Mouse (Mus musculus) c-Kit-positive CD71-positive TER-119-negative erythroid progenitor cells, embryonic 14.5 days (primary cell): Measurements from ENCODE around the gene Lifr.

Experiments used
- DNase-seq: peaks from one replicate; pipeline ENCODE4 v3.0.0-alpha.2; 2013; ENCODE audit warnings: low read depth

Gene Lifr

GRCm38 (mm10) chr15:7203606-7204330 is 113.4 kb downstream of the Lifr start:
- DNase-seq: no peak

GRCm38 (mm10) chr15:7204917-7205316 is 114.5 kb downstream of the Lifr start:
- no peak for DNase-seq

- DNase-seq: no peak
Observed at GRCm38 (mm10) chr15:7206110-7206509, 115.7 kb downstream of the Lifr start.

DNA sequence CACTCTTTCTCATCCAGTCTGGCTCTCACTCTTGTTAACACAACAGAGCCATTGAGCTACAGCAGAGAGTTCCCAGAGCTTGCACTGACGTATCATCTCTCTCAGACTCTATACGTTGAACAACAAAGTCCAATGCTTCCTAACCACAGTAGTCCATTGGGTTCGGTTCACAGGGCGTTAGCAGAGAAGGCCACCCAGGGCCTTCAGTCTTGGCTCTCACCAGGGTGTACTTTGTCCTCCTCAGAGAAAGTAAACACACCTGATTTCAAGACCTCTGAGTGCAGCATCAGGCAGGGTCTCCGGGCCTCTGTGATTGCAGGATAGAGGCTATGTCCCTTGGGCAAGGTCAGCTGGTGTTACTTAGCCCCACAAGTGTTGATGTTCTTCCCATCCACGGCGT is 116.9 kb downstream of the Lifr start:
- no peak for DNase-seq

- DNase-seq: no peak
Observed at GRCm38 (mm10) chr15:7208180-7208579, 117.8 kb downstream of the Lifr start.

DNA sequence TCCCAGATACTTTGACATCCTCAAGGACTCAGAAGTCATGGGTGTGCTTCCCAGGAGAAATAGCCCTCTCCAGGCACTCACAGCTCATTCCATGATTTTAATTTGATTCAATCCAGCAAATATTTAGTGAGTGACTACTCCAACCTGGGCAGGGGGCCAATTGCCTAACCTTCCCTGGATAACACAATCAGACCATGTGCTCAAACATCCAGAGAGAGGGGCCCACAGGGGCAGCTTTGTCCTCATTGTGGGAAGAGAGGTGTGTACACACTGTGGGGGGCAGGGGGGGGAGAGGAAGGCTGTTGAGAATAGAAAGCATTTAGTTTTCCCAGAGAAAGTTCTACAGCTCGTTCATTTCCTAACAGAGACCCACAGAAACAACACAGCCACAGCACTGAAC is 123.3 kb downstream of the Lifr start:
- DNase-seq: no peak

- DNase-seq: no peak
Observed at GRCm38 (mm10) chr15:7215845-7216244, 125.4 kb downstream of the Lifr start.

GRCm38 (mm10) chr15:7216581-7217272 is 126.3 kb downstream of the Lifr start:
- DNase-seq: no peak

DNA sequence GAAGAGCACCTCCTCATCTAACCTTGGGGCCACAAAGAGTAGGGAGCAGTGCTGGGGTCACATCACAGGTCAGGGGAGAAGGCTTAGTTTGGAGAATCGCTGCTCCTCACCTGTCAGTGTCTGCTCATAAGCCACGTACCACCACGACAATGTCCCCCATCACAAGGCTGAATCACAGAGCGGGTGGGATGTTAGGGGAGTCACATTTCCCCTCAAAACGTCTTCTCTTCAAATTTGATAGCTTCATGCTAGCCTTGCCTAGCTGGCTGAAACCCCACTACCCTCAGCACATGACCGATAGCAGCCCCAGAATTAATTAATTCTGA is 126.8 kb downstream of the Lifr start:
- DNase-seq: no peak

DNA sequence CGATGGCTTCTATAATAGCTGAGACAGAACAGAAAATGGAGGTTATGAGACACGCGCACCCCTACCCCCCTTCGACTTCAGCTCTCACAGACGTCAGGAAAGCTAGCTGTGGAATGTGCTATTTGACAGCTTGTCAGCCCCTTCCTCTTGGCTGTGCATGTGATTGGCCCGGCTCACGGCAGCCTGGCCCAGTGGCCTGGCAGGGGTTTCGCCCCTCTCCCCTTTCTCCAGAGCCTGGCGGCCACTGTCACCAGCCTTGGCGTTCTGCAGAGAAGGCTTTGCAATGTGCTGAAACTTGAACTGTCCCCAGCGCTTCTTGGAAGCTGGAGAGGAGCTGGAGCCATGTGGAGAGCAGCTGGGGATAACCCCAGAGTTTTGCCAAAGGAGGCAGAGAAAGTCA is 132.4 kb downstream of the Lifr start:
- DNase-seq: no peak

DNA sequence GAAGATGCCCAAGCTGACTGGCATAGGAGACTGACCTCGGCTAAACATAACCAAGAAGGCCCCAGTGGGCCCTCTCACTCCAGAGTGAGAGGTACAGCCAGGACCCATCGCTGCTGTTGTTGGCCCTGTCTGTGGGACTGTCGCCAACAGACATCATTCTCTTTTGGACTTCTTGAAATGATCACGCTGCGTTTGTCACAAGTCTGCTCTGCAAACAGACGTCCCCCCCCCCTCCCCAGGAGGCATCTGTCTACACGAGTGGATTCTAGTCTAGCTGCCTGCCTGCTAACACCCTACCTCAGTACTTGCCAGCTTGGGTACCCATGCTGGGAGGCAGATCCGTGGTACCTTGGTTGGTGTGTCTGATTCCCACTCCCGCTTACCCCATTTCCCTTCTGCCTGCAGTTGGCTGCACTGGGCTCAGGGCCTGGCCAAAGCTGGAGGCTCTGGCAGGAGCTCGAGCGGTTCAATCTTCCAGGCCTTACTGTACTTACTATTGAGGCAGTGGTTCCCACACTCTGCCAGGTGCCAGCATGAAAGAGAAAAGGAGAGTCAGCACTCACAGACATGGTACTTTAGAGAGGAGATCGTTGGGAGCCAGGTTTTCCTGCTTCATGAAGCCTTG is 133.8 kb downstream of the Lifr start:
- no peak for DNase-seq

DNA sequence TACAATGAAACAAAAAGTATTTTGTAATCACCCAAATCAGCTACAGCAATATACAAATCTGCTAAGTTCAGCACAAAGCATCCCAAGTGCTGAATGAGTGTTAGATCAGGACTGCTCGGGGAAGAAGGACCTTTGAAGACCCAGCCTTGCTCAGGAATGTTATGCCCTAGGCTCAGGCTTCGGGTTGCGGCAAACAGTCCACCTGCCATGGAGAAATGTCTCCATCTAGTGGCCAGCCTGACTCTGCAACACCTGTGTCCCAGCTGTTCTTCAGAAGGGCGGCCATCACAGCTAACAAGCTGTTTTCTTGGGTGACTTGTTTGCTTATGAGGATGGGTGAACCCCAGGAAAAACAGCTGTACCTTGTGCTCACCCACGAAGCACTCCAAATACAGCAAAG is 135.8 kb downstream of the Lifr start:
- peak; percentile 10 for DNase-seq

DNA sequence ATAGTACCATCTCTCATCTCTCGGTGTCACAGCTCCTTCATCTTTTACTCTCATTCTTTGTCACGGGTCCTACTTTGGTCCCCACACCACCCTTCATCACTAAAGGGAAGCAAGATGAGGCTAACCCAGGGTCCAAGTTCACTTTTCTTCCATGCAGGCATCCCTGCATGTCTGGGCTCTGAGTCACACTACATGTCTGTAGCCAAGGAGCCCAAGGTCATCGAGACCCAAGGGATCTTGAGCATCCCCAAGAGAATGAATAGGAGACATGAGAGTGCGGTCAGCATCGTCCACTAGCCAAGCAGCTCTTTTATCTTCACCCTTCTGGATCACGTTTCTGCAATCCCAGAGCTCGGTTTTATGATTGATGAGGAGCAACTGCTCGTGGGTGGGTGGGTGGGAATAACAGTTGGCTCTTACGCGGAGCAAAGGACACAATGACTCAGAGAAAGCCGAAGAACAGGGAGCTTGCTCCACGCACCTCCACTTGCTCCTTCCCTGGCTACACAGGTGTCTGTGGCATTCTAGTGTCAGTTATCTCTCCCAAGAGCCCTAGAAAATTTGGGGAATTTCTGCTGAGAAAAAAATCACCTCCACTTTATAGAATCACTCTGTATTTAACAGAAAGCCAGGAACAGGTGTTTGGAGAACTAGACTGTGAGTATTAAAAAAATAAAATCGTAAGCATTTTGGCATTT is 143.1 kb downstream of the Lifr start:
- no peak for DNase-seq

DNA sequence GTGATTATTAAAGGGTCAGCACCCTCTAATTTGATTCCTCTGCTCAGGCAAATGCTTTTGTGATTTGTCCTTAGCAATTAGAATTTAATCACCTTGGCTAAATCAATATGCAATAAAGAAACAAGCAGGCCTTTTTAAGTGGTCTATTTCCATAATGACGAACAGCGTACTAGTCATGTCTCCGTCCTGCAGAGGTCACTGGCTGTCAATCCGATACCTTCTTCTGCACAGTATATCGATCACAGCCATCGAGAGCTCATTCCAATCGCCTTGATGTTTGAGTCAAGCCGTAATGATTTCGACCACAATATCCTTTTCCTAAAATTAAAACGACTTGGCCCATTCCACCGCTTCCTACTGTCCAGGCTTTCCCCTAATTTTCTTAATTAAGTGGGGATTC is 149.5 kb downstream of the Lifr start:
- no peak for DNase-seq

GRCm38 (mm10) chr15:7240950-7241349 is 150.5 kb downstream of the Lifr start:
- DNase-seq: no peak

GRCm38 (mm10) chr15:7242161-7242850 is 151.9 kb downstream of the Lifr start:
- no peak for DNase-seq
